9 mouse cellular contexts compared by ENCODE assay signal in the genomic region with DNA sequence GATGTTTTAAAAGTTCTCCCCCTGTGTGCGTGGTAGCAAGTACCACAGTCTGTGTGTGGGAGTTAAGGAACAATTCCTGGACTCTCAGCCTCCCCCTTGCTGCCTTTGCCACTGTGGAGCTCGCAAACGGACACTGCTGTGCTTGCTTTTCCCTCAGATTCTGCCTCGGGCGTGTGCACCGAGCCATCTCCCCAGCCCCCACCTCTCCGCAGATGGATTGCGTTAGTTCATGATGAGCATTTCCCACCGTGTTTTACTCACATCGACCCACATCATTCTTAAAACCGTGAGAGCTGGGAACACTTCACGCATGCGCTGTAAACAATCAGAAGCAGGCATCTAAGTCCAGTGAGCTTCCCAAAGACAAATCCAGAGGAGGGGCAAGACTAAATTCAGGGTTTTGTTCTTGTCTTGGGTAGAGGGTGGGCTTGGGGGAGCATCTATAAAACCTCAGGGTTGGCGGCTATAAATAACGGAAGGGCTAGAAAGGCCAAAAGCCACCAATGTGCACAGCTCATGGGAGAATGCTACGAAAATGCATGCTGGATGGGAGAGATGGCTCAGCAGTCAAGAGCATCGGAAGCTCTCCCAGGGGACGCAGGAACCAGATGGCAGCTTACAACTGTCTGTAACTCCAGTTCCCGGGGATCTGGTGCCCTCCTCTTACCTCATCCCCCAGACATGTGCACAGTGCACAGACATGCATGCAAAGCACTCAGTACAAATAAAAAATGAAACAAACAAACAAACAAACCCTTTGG. TPM values are rescaled to one million over a fixed set of nuclear protein-coding genes. Genes with fewer than 3 reads are reported as not detected.
DNase-seq lines count a peak whose midpoint lies in the region; ATAC-seq and TF ChIP-seq lines count a peak whose summit lies in the region.
"Had no signal": no experiment of that assay in that cellular context is flagged by ENCODE, and none has a peak within 500 bp of the region (broad histone marks: within the 10 kb centered on the region; RNA-seq: fewer than 3 reads in every experiment).

No protein-coding gene starts in this region.

- H3K36me3 ChIP-seq in lung, postnatal 0 days (ENCODE audit: insufficient read depth, low read length): no peaks in the 10 kb centered on the region
- H3K36me3 ChIP-seq in embryonic facial prominence, embryonic 15.5 days: no peaks in the 10 kb centered on the region
- no peaks in the 10 kb centered on the region for H3K36me3 ChIP-seq in intestine, postnatal 0 days (ENCODE audit: control insufficient read depth, insufficient read depth)
- H3K36me3 ChIP-seq in midbrain, embryonic 11.5 days (ENCODE audit: control insufficient read depth, insufficient read depth, low read length): no peaks in the 10 kb centered on the region
- H3K36me3 ChIP-seq: liver, embryonic 13.5 days had no signal

- H3K4me3 ChIP-seq in lung, postnatal 0 days (ENCODE audit: low read depth, low read length): no peak overlapping the region
- peak overlapping the region; percentile 25 for H3K4me3 ChIP-seq in embryonic facial prominence, embryonic 15.5 days (replicated peaks)
- no peak overlapping the region for H3K4me3 ChIP-seq in intestine, postnatal 0 days (ENCODE audit: low read depth, low read length)
- H3K4me3 ChIP-seq in midbrain, embryonic 11.5 days (ENCODE audit: low read depth, low read length): no peak overlapping the region
- H3K4me3 ChIP-seq: liver, embryonic 13.5 days had no signal

- no peak for TF ChIP-seq CTCF in lung, postnatal 0 days (IDR thresholded peaks at IDR 0.05)
- TF ChIP-seq CTCF in intestine, postnatal 0 days (IDR thresholded peaks at IDR 0.05; ENCODE audit: low read depth): no peak

- H3K27ac ChIP-seq in lung, postnatal 0 days (ENCODE audit: low read length): no peak overlapping the region
- peak overlapping the region; percentile 53 for H3K27ac ChIP-seq in embryonic facial prominence, embryonic 15.5 days (replicated peaks)
- H3K27ac ChIP-seq in intestine, postnatal 0 days (ENCODE audit: low read depth, low read length): no peak overlapping the region
- H3K27ac ChIP-seq in midbrain, embryonic 11.5 days (ENCODE audit: low read depth, low read length): no peak overlapping the region
- H3K27ac ChIP-seq: liver, embryonic 13.5 days had no signal

- WGBS in lung, postnatal 0 days: 56% methylated on average over 19 of the region's 19 CpGs
- 23% methylated on average over 19 of the region's 19 CpGs for WGBS in embryonic facial prominence, embryonic 15.5 days
- WGBS in intestine, postnatal 0 days: 57% methylated on average over 19 of the region's 19 CpGs
- WGBS in midbrain, embryonic 11.5 days: 69% methylated on average over 19 of the region's 19 CpGs

- no peaks in the 10 kb centered on the region for H3K27me3 ChIP-seq in lung, postnatal 0 days (replicated peaks; ENCODE audit: insufficient read depth, low read length)
- H3K27me3 ChIP-seq in embryonic facial prominence, embryonic 15.5 days: no peaks in the 10 kb centered on the region
- no peaks in the 10 kb centered on the region for H3K27me3 ChIP-seq in intestine, postnatal 0 days (replicated peaks; ENCODE audit: control insufficient read depth, insufficient read depth, low read length)
- no peaks in the 10 kb centered on the region for H3K27me3 ChIP-seq in midbrain, embryonic 11.5 days (ENCODE audit: control insufficient read depth, insufficient read depth, low read length)

- TF ChIP-seq EP300 in lung, postnatal 0 days (IDR thresholded peaks at IDR 0.05): no peak

- no peaks in the 10 kb centered on the region for H3K9me3 ChIP-seq in lung, postnatal 0 days (ENCODE audit: low read length)
- H3K9me3 ChIP-seq in embryonic facial prominence, embryonic 15.5 days (replicated peaks): no peaks in the 10 kb centered on the region
- H3K9me3 ChIP-seq in intestine, postnatal 0 days (ENCODE audit: control insufficient read depth): no peaks in the 10 kb centered on the region
- no peaks in the 10 kb centered on the region for H3K9me3 ChIP-seq in midbrain, embryonic 11.5 days (ENCODE audit: control insufficient read depth, low read length)
- H3K9me3 ChIP-seq: liver, embryonic 13.5 days had no signal

- ATAC-seq in lung, postnatal 0 days: no peak
- ATAC-seq in embryonic facial prominence, embryonic 15.5 days (ENCODE audit: insufficient number of reproducible peaks, low FRiP score, low TSS enrichment, low read depth): peak; percentile 58
- ATAC-seq in intestine, postnatal 0 days: no peak
- ATAC-seq in midbrain, embryonic 11.5 days (ENCODE audit: low FRiP score): peak; percentile 68

- no peak for DNase-seq in lung, postnatal 0 days (ENCODE audit: low spot score)
- DNase-seq in lung, postnatal 25 days (ENCODE audit: low spot score): no peak
- peak; percentile 88 for DNase-seq in midbrain, embryonic 11.5 days (ENCODE audit: low spot score, missing footprints)
- DNase-seq in telencephalon, adult 2 months (ENCODE audit: low read depth, low spot score): peak; percentile 54
- DNase-seq in natural killer cell, adult 2 months (ENCODE audit: low spot score in 2 of 2): no peak
- no peak for DNase-seq in liver
- DNase-seq: liver, embryonic 13.5 days had no signal

- H3K4me1 ChIP-seq in lung, postnatal 0 days (ENCODE audit: insufficient read depth, low read depth, low read length): no peaks in the 10 kb centered on the region
- H3K4me1 ChIP-seq in embryonic facial prominence, embryonic 15.5 days: peaks cover 17% of the 10 kb centered on the region
- no peaks in the 10 kb centered on the region for H3K4me1 ChIP-seq in intestine, postnatal 0 days (replicated peaks; ENCODE audit: control insufficient read depth, insufficient read depth, low read length)
- H3K4me1 ChIP-seq in midbrain, embryonic 11.5 days (ENCODE audit: control insufficient read depth, insufficient read depth, low read length): peaks cover 4% of the 10 kb centered on the region; the same call in 1 of the 2 replicates

- no peak overlapping the region for H3K9ac ChIP-seq in lung, postnatal 0 days (replicated peaks; ENCODE audit: low read depth)
- H3K9ac ChIP-seq in embryonic facial prominence, embryonic 15.5 days: no peak overlapping the region
- no peak overlapping the region for H3K9ac ChIP-seq in intestine, postnatal 0 days (ENCODE audit: low read depth, low read length)
- no peak overlapping the region for H3K9ac ChIP-seq in midbrain, embryonic 11.5 days (ENCODE audit: low read length)
- H3K9ac ChIP-seq: liver, embryonic 13.5 days had no signal

- peak overlapping the region; percentile 22; the same call in 1 of the 2 replicates for H3K4me2 ChIP-seq in lung, postnatal 0 days (replicated peaks; ENCODE audit: low read depth, low read length)
- H3K4me2 ChIP-seq in embryonic facial prominence, embryonic 15.5 days (replicated peaks): peak overlapping the region; percentile 42
- peak overlapping the region; percentile 48 for H3K4me2 ChIP-seq in intestine, postnatal 0 days (replicated peaks; ENCODE audit: low read depth)
- no peak overlapping the region for H3K4me2 ChIP-seq in midbrain, embryonic 11.5 days
- H3K4me2 ChIP-seq: liver, embryonic 13.5 days had no signal

RNA-seq across cellular contexts. Expression of a gene that starts 27.5 kb away (rescaled TPM):
- 0.05 TPM in 1 of 2 replicates, not detected in the other for polyA plus RNA-seq in lung, postnatal 0 days (2015; fragmentation: Nextera tagmentation; extraction: Ambion mirVana)
- polyA plus RNA-seq in embryonic facial prominence, embryonic 15.5 days (2015; fragmentation: Nextera tagmentation; extraction: Ambion mirVana): 0.17 and 0.29 TPM in 2 replicates
- polyA plus RNA-seq in intestine, postnatal 0 days (2015; fragmentation: Nextera tagmentation; extraction: Ambion mirVana): 8.5 and 9.3 TPM in 2 replicates
- polyA plus RNA-seq in midbrain, embryonic 11.5 days (2014; fragmentation: Nextera tagmentation; extraction: Ambion mirVana): 1.7 and 2.2 TPM in 2 replicates

Comparison
In these comparisons a context has a peak if more than half of its experiments do, and no peak if none do; other contexts are left out.
1. ATAC-seq: peak in embryonic facial prominence, embryonic 15.5 days (single experiment) and midbrain, embryonic 11.5 days (single experiment); none in lung, postnatal 0 days (single experiment) and intestine, postnatal 0 days (single experiment).
2. DNase-seq: peak in midbrain, embryonic 11.5 days (single experiment) and telencephalon, adult 2 months (single experiment); none in lung, postnatal 0 days (single experiment), lung, postnatal 25 days (single experiment), natural killer cell, adult 2 months (0 of 2) and liver (single experiment).